Mouse (Mus musculus) testis, adult 2 months (tissue): Measurements from ENCODE around the gene Gpat3.

Source experiments
- CTCF ChIP-seq: fragments of 200-500 bp; IDR thresholded peaks from 2 replicates; pipeline ENCODE4 v1.5.1; 2012; ENCODE audit warnings: low read depth, mild to moderate bottlenecking, inconsistent platforms, low read length, moderate library complexity; ENCODE audit not compliant: control insufficient read depth, insufficient read depth, insufficient replicate concordance
- POLR2A ChIP-seq: fragments of 200-500 bp; IDR thresholded peaks from 2 replicates; pipeline ENCODE4 v1.6.1; 2012; ENCODE audit warnings: low read depth, mild to moderate bottlenecking, inconsistent platforms, low read length, moderate library complexity; ENCODE audit not compliant: control insufficient read depth

DNA sequence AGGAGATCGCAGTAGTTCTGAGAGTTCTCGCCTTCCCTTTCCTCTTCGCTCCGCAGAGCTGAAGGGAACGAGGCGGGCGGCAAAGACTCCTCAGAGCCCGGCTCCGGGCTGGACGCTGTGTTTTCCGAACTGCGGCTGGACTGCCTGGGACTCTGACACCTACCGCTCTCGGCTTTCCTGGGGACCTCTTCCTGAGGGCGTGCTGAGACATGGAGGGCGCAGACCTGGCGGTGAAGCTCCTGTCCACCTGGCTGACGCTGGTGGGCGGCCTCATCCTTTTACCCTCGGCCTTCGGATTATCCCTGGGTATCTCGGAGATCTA, 1.0 kb downstream of the Gpat3 start:
- TF ChIP-seq CTCF (no peak), POLR2A (no peak)
